Mouse (Mus musculus) kidney, postnatal 10 days (tissue): ENCODE measurements around the gene Gm13762.
"Not testable (repeated sequence)": the region's sequence is repeated elsewhere in the genome, so short reads cannot be mapped to it uniquely, and the experiment has no call there.

Source experiments
- DNase-seq: peaks from one replicate; pipeline ENCODE4 v3.0.0; 2021; ENCODE audit warnings: mixed read lengths

Gene Gm13762

DNA sequence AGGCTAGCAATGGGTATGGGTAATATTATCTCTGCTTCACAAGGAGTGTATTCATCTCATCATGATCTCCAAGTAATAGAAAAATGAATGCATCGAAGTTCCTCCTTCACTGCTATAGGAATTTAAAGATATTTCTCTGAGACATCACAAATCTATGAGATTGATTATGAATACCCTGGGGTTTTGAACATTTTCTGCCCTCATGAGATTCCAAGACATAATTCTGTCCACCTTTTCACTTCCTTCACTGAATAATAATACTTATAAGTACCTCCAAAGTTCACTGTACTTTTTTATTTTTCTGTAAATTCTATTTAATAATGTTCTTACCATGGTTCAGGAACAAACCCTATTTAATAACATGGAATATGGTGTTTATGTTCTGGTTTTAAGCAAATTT lies at the start of gene Gm13762:
TSS of gene Gm13762 (minus strand) at position 101 of the 400 bp plus-strand sequence.
- no peak for DNase-seq

DNA sequence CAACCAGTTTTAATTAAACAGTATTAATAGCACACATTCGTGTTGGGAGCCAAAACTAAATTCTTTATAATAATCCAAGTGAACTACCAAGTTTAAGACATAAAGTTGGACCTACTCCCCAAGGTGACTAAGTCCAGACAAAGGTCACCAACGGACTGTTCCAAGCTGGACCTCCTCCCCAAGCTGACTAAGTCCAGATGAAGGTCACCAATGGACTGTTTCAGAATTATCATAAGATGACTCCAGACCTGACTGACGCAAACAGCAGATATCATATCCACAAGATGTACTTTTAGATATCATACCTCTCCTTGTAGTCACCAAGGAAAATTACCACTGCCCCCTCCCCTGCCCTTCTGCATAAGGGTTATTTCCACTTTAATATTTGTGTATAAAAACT lies 41.4 kb upstream of the Gm13762 start:
- DNase-seq: not testable (repeated sequence)

DNA sequence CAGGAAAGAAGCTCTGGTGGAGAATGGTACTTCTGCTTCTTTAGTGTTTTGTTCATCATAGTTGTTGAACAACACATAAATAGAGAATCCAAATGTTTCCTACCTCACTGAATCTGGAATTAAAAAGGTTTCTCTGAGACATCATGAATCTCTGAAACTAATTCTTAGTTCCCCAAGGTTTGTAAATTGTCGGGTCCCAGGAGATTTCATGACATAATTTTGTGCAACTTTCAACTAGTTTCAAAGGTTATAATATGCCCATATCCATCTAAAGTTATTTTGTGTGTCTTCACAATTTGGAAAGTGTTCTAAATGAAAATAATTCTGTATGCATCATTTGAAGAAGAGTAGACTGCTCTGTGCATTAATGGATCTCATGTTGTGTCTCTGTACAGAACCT lies 38.2 kb upstream of the Gm13762 start, which contains the start of gene Olfr1216:
TSS of gene Olfr1216 (minus strand) at position 101 of the 400 bp plus-strand sequence.
- DNase-seq: no peak

DNA sequence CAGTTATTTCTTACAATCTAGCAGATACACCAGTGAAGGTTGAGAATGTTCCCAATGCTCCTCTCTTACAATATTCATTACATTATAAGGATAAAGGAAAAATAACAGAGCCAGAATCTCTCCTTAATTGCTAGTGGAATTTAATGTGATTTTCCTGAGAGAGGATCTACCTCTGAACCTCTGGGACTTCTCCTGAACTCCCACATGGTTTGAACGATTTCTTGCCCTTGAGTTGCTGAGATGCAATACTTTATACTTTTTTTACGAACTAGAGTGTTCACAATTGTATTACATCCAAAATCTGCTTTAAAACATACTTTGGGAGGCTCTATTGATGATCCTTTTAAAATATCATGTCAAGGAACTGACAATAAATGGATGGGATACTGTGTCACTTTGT lies 26.8 kb upstream of the Gm13762 start, which contains the start of gene Olfr1215:
TSS of gene Olfr1215 (minus strand) at position 101 of the 400 bp plus-strand sequence.
- no peak for DNase-seq

DNA sequence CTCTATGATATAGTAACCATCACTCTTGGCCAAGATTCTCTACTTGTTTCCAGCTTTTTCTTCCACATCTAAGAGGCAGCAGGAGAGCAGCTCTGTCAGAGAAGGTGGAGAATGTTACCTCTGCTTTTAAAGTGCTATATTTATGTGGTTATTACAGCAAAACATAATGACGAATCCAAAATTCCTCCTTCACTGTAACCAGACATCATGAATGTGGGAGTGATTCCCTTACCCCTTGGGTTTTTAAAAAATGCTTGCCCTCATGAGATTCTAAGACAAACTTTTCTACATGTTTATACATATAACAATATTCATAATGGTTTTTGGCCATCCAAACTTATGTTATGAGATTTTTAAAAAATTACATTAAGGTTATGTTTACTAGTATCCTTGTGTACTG lies 12.5 kb upstream of the Gm13762 start, which contains the start of gene Olfr1214:
TSS of gene Olfr1214 (minus strand) at position 101 of the 400 bp plus-strand sequence.
- DNase-seq: no peak

DNA sequence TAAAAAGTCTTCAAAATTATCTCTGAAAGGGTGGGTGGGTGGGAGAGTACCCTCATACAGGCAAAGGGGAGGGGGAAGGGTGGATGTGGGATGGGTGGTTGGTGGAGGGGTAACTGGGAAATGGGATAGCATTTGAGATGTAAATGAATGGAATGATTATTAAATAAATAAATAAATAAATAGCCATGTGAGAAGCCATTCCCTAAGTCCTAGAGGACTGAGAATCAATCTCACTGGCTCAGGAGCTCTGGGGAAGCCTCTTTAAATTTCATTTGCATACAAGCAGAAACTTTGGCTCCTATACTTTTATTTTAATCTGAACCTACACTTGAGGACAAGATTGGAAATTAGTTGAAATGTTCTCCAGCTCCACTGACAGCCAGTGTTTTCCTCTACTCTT lies 26.4 kb downstream of the Gm13762 start, which contains the start of gene Olfr1212:
TSS of gene Olfr1212 (plus strand) at position 301 of the 400 bp plus-strand sequence.
- no peak for DNase-seq

DNA sequence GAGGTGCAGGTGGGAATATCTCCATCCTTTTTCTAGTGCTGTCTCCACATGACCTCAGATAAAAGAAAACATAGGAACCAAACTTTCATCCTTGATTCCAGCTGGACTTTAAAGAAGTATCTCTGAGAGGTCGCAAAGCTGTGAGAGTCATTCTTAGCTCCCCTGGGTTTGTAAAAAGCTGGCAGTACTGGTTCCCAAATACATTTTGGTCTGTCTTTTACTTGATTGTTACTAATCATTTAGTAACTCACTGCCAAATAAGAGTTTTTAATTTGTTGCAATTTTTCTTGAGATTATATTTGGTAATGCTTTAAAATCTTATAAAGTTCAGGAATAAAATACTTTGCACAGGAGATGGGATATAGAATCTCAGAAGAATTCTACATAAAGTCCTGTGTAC lies 42.1 kb downstream of the Gm13762 start, which contains the start of gene Olfr1211:
TSS of gene Olfr1211 (minus strand) at position 101 of the 400 bp plus-strand sequence.
- DNase-seq: no peak
